Mouse (Mus musculus) liver, postnatal 0 days (tissue): ENCODE measurements around the gene Cela1. TPM values are rescaled to one million over a fixed set of nuclear protein-coding genes. Genes with fewer than 3 reads are reported as not detected.

Experiments used
- ATAC-seq: fragments of 200-750 bp; cut with Nextera tagmentation; 2 replicates; pipeline ENCODE4 v1.8.0; 2017; ENCODE audit warnings: mild to moderate bottlenecking, moderate library complexity
- DNase-seq: peaks from one replicate; pipeline ENCODE4 v3.0.0-alpha.2; 2016
- H3K27ac ChIP-seq: fragments of 300-500 bp; sonication (generic); 2 replicates; pipeline ENCODE4 v1.5.1; 2014; ENCODE audit warnings: antibody characterized with exemption, moderate library complexity, mild to moderate bottlenecking, low read depth
- H3K27me3 ChIP-seq: fragments of 300-500 bp; sonication (generic); 2 replicates; pipeline ENCODE4 v1.6.1; 2014; ENCODE audit warnings: low read length, control low read depth, mixed read lengths; ENCODE audit not compliant: insufficient read depth
- H3K36me3 ChIP-seq: fragments of 300-500 bp; sonication (generic); replicated peaks from 2 replicates; pipeline ENCODE4 v1.6.1; 2014; ENCODE audit warnings: mild to moderate bottlenecking, control low read depth, low read length, moderate library complexity, mixed read lengths; ENCODE audit not compliant: insufficient read depth
- H3K4me1 ChIP-seq: fragments of 300-500 bp; sonication (generic); 2 replicates; pipeline ENCODE4 v1.6.1; 2014; ENCODE audit warnings: antibody characterized with exemption, mild to moderate bottlenecking, control low read depth; ENCODE audit not compliant: insufficient read depth
- H3K4me2 ChIP-seq: fragments of 300-500 bp; sonication (generic); 2 replicates; pipeline ENCODE4 v1.6.1; 2014; ENCODE audit warnings: low read depth, mild to moderate bottlenecking, low read length, moderate library complexity, mixed read lengths
- H3K4me3 ChIP-seq: fragments of 300-500 bp; sonication (generic); 2 replicates; pipeline ENCODE4 v1.5.1; 2014; ENCODE audit warnings: low read depth, low read length
- H3K9ac ChIP-seq: fragments of 300-500 bp; sonication (generic); replicated peaks from 2 replicates; pipeline ENCODE4 v1.6.1; 2014; ENCODE audit warnings: mild to moderate bottlenecking, moderate library complexity
- H3K9me3 ChIP-seq: fragments of 300-500 bp; sonication (generic); 2 replicates; pipeline ENCODE4 v1.6.1; 2016; ENCODE audit warnings: mild to moderate bottlenecking, control low read depth, low read length, mixed read lengths
- CTCF ChIP-seq: sonication (generic); IDR thresholded peaks from 2 replicates; pipeline ENCODE4 v1.5.1; 2016; ENCODE audit warnings: antibody characterized with exemption, low read depth
- EP300 ChIP-seq: IDR thresholded peaks from 2 replicates; pipeline ENCODE4 v1.6.1; 2016; ENCODE audit warnings: antibody characterized with exemption, low read depth, mild to moderate bottlenecking
- WGBS: fragments of 180-500 bp; shearing (Covaris S2); extraction: QIAGEN DNeasy Blood & Tissue Kit; methylation state at CpG from one replicate; pipeline ENCODE4 v1.1.7; 2014; ENCODE audit not compliant: insufficient replicate concordance; 5-methylcytosine and 5-hydroxymethylcytosine counted together
- polyA plus RNA-seq: library from polyadenylated mRNA; unstranded; fragments of >200 nt; fragmentation: Nextera tagmentation; extraction: Ambion mirVana; gene quantifications from 2 replicates; pipeline ENCODE4 v1.2.1, GENCODE M21; 2015

Cela1 gene
- polyA plus RNA-seq, 1 experiment from 2014 or later, result 29.5 TPM

GRCm38 (mm10) chr15:100633341-100633740 lies 54.4 kb downstream of the Cela1 start:
- no peaks in the 10 kb centered on the region for H3K36me3 ChIP-seq
- H3K27ac ChIP-seq, result 0 out of 2 replicates have a peak overlapping the region, but pooled peaks have one; percentile 75
- no peak overlapping the region for H3K4me2 ChIP-seq
- TF ChIP-seq EP300, result no peak
- no peak for TF ChIP-seq CTCF
- ATAC-seq (no peak), DNase-seq (no peak)
- H3K4me1 ChIP-seq, result peaks cover 38% of the 10 kb centered on the region
- no peak overlapping the region for H3K9ac ChIP-seq
- H3K9me3 ChIP-seq, result no peaks in the 10 kb centered on the region
- peaks cover 16% of the 10 kb centered on the region for H3K27me3 ChIP-seq
- no peak overlapping the region for H3K4me3 ChIP-seq
- WGBS, result 70% methylated on average over 10 of the region's 10 CpGs

GRCm38 (mm10) chr15:100632323-100632722 lies 55.4 kb downstream of the Cela1 start:
- Histone ChIP-seq H3K4me1 (peaks cover 43% of the 10 kb centered on the region), H3K9ac (no peak overlapping the region), H3K36me3 (no peaks in the 10 kb centered on the region), H3K27ac (peak overlapping the region; percentile 75), H3K4me3 (no peak overlapping the region), H3K9me3 (no peaks in the 10 kb centered on the region), H3K27me3 (peaks cover 16% of the 10 kb centered on the region), H3K4me2 (no peak overlapping the region)
- peak; percentile 42 for ATAC-seq
- DNase-seq, result no peak
- 44% methylated on average over 5 of the region's 5 CpGs for WGBS
- no peak for TF ChIP-seq CTCF
- TF ChIP-seq EP300, result no peak

- no peak for TF ChIP-seq EP300
- no peak for TF ChIP-seq CTCF
- H3K4me2 ChIP-seq, result 0 out of 2 replicates have a peak overlapping the region, but pooled peaks have one; percentile 19
- peak; percentile 42 for ATAC-seq
- peaks cover 43% of the 10 kb centered on the region for H3K4me1 ChIP-seq
- H3K9me3 ChIP-seq, result no peaks in the 10 kb centered on the region
- peak overlapping the region; percentile 75 for H3K27ac ChIP-seq
- WGBS, result 32% methylated on average over 12 of the region's 12 CpGs
- no peak overlapping the region for H3K4me3 ChIP-seq
- H3K36me3 ChIP-seq, result no peaks in the 10 kb centered on the region
- H3K27me3 ChIP-seq, result peaks cover 16% of the 10 kb centered on the region
- DNase-seq, result no peak
- peak overlapping the region; percentile 26; the same call in 1 of the 2 replicates for H3K9ac ChIP-seq
Observed at GRCm38 (mm10) chr15:100631454-100632170, 56.1 kb downstream of the Cela1 start.

- DNase-seq, result no peak
- H3K27ac ChIP-seq, result no peak overlapping the region
- H3K4me3 ChIP-seq, result no peak overlapping the region
- no peaks in the 10 kb centered on the region for H3K9me3 ChIP-seq
- 79% methylated on average over 3 of the region's 3 CpGs for WGBS
- H3K4me2 ChIP-seq, result no peak overlapping the region
- H3K27me3 ChIP-seq, result 0 out of 2 replicates have a peak, but pooled peaks cover 3% of the 10 kb centered on the region
- H3K9ac ChIP-seq, result no peak overlapping the region
- no peak for ATAC-seq
- H3K36me3 ChIP-seq, result no peaks in the 10 kb centered on the region
- TF ChIP-seq EP300 (no peak), CTCF (no peak)
- H3K4me1 ChIP-seq, result peaks cover 35% of the 10 kb centered on the region
Observed at GRCm38 (mm10) chr15:100630126-100630525, 57.6 kb downstream of the Cela1 start.

- 0 out of 2 replicates have a peak, but pooled peaks have one; percentile 26 for ATAC-seq
Observed at GRCm38 (mm10) chr15:100628797-100629196, 58.9 kb downstream of the Cela1 start.

GRCm38 (mm10) chr15:100627774-100628370 lies 59.8 kb downstream of the Cela1 start:
- Histone ChIP-seq H3K9ac (peak overlapping the region; percentile 7; the same call in 1 of the 2 replicates), H3K4me1 (peaks cover 35% of the 10 kb centered on the region), H3K36me3 (no peaks in the 10 kb centered on the region), H3K4me3 (no peak overlapping the region), H3K27ac (peak overlapping the region; percentile 44), H3K27me3 (no peaks in the 10 kb centered on the region), H3K4me2 (no peak overlapping the region), H3K9me3 (no peaks in the 10 kb centered on the region)
- ATAC-seq, result no peak
- 47% methylated on average over 11 of the region's 11 CpGs for WGBS
- DNase-seq, result no peak
- TF ChIP-seq CTCF (no peak), EP300 (no peak)

More at GRCm38 (mm10) chr15:100628797-100629196, 58.9 kb downstream of the Cela1 start:
- Histone ChIP-seq H3K9me3 (no peaks in the 10 kb centered on the region), H3K27ac (peak overlapping the region; percentile 39; the same call in 1 of the 2 replicates), H3K4me1 (peaks cover 37% of the 10 kb centered on the region), H3K4me3 (no peak overlapping the region), H3K9ac (no peak overlapping the region), H3K27me3 (no peaks in the 10 kb centered on the region), H3K36me3 (no peaks in the 10 kb centered on the region), H3K4me2 (no peak overlapping the region)
- 47% methylated on average over 7 of the region's 7 CpGs for whole genome bisulfite sequencing
- TF ChIP-seq EP300 (no peak), CTCF (no peak)
- DNase-seq, result no peak
